Mouse (Mus musculus) heart, postnatal 14 days (tissue): ENCODE results near the gene Slc1a7. TPM values are rescaled to one million over a fixed set of nuclear protein-coding genes. Genes with fewer than 3 reads are reported as not detected.

ENCODE experiments used
- DNase-seq, 2 experiments: peaks; one replicate each; pipeline ENCODE4 v3.0.0; 2021 to 2022
- intact Hi-C: fragments of 180-260 bp; cut with DNase I; formaldehyde crosslinking; loops from one replicate; pipeline ENCODE4 v1.15.1; 2025
- total RNA-seq, 2 experiments: library from RNA; stranded (reverse); gene quantifications; 2 replicates each; pipeline ENCODE4 v1.2.3; 2021

Gene Slc1a7
- total RNA-seq, 2 experiments from 2014 or later = 0.07 to 0.14 TPM

- DNase-seq = peak; percentile 29 to 58
- intact Hi-C loops = no loop called here
Observed at GRCm38 (mm10) chr4:107999380-107999779, 31.2 kb downstream of the Slc1a7 start.

DNA sequence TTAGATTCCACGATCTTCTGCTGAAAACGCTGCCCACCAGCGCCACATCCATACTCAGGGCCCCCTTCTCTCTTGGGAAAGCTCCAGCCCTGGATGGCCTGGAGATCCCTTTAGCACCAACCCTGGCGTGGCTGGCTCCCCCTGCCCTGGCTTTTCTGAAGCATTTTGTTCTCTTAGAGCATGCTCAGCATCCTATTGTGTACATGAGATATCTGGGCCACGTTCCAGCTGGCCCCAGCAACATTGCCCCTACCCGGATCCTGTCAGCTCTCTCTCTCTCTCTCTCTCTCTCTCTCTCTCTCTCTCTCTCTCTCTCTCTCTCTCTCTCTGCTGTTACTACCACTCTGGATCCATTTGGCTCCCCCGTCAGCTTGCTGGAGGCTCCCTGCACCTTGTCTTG is 37.2 kb downstream of the Slc1a7 start:
- intact Hi-C loops = no loop called here
- no peak for DNase-seq

DNA sequence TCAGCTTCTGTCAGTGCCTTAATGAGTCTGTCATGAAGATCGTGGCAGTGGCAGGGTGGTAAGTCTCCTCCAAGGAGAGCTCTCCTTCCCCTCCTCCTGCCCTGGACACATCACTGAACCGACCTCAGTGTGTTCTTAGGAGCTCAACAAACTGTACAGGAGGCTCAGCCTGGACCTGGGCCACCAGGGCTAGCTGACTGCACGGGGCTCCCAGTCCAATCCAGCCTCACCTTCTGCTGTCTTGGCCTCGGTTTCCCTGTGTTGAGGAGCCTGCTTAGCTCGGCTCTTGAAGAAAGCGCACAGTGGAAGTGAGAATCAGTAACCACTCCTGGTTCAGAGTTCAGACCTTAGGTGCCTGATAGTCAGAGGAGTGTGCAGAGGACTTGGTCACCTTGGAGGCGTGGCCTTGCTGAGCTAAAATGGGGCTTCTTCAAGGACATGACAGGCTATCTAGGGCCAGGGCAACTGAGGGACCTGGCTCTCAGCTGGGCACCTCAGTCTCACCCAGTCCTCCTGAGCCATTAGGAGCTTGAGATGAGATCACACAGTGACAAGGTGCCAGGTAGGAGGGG is 39.5 kb downstream of the Slc1a7 start:
- intact Hi-C loops = no loop called here
- no peak for DNase-seq

DNA sequence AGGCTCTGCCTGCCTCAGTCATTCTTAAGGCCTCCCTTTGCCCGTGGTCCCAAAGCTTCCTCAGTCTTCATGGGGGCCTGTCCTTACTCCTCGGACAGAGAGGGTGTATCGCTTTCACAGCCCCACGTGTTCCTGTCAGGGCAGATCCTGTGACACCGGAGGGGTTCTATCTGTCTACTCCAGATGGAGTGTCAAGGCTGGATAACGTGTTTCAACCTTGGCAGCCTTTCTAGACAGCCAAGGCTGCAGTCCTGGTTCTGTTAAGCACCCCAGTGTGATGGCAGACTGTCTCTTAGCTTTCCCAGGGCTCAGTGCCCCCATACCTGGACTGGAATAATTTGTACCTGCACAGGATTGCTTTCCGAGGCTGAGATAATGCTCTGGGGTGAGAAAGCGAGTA is 40.4 kb downstream of the Slc1a7 start:
- intact Hi-C loops = no loop called here
- no peak for DNase-seq

- intact Hi-C loops = no loop called here
- DNase-seq = no peak
Observed at GRCm38 (mm10) chr4:108014466-108014865, 46.3 kb downstream of the Slc1a7 start.

DNA sequence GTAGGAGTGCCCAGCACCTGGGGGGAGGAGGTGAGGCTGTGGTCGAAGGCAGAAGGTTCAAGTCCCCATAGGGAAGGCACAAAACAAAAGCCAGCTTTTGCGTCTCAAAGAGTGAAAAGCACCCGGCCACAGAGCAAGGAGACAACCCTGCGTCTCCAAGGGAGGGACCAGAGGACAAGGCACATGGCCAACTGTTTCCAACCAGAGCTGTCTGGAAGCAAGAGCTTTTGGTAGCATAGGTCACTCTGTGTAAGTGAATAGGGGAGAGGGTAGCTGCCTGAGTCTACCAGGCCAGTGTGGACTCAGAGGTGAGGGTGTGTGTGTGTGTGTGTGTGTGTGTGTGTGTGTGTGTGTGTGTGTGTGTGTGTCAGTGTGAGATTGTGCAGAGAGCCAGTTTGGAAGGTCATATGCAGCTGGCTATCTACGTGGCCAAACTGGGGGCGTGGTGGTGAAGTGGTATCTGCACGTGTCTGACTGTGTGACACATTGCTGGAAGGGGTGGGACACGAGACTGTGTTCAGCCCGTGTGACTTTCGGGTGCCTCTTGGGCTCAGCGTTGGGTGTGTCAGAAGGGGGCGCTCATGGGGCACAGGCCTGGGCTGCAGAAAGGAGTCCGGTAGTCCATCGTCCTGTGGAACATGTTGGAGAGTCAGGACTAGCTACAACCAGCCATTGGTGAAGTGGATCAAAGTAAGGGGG is 47.1 kb downstream of the Slc1a7 start:
- intact Hi-C loops = no loop called here
- peak; percentile 70 to 80 for DNase-seq

DNA sequence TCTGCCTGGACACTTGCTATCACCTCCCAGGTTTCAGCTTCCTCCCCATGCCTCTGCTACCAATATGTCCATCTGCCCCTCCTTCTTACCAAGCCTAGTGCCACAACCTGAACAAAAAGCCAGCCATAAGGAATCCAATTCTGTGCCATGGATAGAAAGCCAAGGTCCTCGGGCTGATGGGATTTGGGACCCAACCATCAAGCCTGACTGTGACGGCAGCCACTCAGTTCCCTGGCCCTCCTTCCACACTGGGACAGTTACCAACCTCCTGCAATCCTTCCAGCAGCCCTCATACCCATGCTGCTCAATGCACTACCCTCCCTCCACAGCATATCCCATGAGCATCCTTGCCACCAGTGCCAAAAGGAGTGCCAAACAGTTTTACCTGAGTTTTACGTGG is 48.2 kb downstream of the Slc1a7 start:
- peak; percentile 50 to 66 for DNase-seq
- intact Hi-C loops = no loop called here

DNA sequence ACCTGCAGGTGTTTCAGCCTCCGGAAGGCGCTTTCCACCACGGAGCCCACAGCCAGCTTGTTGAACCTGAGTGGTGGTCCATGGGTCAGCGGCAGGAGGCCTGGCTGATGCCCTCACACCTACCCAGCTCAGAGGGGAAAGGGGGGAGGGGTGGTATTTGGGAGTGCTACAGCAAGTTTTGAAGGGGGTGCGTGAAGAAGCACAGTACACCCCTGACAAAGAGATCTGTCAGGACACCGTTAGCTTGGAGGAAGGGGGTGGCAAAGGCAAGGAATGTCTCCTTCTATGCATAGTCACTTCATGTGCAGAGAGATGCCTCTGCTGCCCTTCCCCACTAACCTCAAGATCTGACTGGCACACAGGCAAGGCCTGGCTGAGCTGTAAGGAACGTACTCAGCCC is 49.7 kb downstream of the Slc1a7 start:
- no peak for DNase-seq
- intact Hi-C loops = loop anchor here (2.0 kb wide), 1 partner anchor 53 kb away; no protein-coding TSS in a partner anchor

GRCm38 (mm10) chr4:108018241-108018923 is 50.2 kb downstream of the Slc1a7 start:
- DNase-seq = no peak
- intact Hi-C loops = loop anchor here (2.0 kb wide), 1 partner anchor 54 kb away; no protein-coding TSS in a partner anchor

GRCm38 (mm10) chr4:108018961-108019921 is 51.1 kb downstream of the Slc1a7 start:
- intact Hi-C loops = loop anchor here (2.0 kb wide), 1 partner anchor 54 kb away; no protein-coding TSS in a partner anchor
- DNase-seq = peak in 1 of 2 experiments; percentile 42

GRCm38 (mm10) chr4:108020178-108020577 is 52.0 kb downstream of the Slc1a7 start:
- DNase-seq = no peak
- intact Hi-C loops = no loop called here

GRCm38 (mm10) chr4:108023186-108023585 is 55.1 kb downstream of the Slc1a7 start:
- intact Hi-C loops = no loop called here
- DNase-seq = no peak

DNA sequence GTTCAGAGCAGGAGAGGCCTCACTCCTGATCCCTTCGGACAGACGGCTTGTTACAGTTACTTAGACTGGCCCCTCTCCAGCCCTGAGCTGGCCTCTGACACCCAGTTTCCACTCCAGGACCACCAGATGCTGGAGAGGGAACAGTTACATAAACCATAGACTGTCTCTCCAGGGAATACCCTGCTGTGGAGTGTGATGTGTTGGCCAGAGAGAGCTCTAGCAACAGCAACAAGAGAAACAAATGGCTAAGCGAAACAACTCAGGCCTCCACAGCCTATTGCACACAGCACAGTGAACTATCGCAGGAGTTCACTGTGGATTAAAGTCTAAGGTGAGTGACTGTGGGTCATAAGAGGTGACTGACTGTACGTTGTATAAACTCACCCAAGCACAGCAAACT is 56.5 kb downstream of the Slc1a7 start:
- intact Hi-C loops = no loop called here
- DNase-seq = peak; percentile 68 to 76

DNA sequence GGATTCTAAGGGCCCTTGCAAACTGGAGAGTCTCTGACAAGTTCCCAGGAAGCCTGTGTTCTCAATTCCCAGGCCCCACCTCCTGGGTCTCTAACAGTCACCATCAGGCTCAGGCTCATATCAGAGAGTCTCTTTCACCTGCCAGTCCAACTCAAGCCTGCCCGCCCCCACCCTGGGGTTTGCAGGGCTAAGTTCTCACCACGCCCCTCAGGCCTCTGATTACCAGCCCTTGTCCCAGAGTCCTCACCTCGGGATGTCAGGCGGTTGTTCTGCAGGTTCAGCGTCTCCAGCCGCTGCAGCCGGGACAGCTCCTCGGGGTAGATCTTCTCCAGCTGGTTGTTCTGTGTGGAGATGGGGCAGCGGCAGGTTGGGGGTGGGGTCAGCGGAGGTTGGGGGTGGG is 57.1 kb downstream of the Slc1a7 start:
- intact Hi-C loops = no loop called here
- DNase-seq = peak in 1 of 2 experiments; percentile 18

DNA sequence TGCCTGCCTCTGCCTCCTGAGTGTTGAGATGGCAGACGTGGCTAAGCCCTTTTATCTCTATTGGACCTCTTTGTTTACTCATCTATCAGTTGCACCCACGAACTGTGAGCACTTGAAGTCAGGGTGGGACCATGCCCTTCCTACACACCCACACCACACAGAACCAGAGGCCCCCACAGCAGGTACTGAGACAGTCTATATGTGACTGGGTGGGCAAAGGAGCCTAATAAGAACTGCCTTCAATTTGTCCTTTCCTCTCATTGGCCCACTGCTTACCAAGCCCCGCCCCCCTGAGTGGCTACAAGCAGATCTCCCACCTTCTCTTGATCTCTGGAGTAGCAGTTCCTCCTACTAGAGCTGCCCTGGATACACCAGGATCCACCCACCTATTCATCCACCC is 58.1 kb downstream of the Slc1a7 start:
- intact Hi-C loops = no loop called here
- no peak for DNase-seq

DNA sequence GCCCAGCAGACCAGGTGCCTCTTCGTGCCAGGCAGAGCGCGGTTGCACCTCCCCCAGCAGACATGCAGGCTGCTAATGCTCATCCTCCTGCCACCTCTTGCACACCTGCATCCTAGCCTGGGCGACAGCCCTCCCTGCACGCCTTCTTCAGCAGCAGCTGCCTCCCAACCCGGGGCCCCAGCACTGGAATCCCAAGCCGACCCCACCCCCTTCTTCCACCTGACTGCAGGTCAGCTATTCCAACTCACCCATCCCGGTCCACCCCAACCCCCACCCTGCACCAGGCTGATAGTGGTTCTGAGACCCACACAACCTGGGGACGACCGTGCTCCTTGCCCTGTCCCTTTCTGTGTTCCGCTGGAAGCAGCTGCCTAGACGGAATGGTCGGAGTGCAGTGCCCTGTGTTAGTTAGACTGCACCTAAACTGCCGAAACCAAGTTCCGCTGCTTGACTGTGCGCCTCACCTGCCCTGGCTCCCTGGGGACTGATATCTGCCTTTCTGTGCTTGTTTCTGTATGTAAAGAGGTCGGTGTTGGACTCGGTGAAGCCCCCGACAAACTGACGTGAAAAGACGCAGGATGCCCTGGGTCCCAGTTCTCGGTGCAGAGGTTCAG is 62.9 kb downstream of the Slc1a7 start:
- DNase-seq = no peak
- intact Hi-C loops = loop anchor here (5.0 kb wide), 1 partner anchor 79 kb away; no protein-coding TSS in a partner anchor

DNA sequence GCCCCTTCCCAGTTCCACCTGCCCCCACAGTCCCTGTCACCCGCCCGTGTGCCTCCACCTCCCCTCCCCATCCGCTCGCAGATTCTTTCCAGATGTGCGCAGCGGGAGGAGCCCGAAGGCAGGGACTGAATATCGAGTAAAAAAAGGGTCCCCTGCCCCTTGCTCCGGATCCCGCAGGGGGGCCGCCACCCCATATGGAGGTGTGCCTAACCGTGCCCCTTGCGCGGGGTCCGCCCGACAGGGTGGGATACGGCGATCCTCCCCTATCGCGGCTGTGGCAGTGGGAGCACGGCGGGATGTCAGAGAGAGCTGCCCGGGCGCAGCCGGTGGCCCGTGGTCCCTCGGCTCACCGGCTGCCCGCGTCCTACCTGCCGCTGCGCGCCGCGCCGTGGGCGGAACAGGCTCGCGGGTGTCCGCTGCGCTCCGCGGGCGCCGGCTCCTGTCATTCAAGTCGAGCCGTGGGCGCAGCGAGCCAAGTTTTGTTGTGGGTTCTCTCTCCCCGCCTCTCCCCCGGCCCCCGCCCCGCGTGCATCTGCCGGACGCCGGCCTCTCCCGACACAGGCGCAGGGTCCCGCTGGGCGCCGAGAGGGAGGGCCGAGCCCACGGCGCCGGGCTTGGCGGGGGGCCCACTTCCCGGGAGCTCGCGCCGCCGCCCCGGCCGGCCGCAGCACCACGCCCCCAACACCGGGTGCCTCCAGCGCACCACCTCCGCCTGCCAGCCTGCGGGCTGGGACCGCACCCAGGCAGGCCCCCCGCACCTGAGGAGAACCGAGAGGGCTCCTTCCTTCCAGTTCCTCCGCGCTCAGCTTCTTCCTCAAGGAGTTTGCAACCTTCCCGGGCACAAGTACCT is 63.6 kb downstream of the Slc1a7 start:
- intact Hi-C loops = loop anchor here (5.0 kb wide), 1 partner anchor 79 kb away; no protein-coding TSS in a partner anchor
- peak; percentile 70 to 72 for DNase-seq

DNA sequence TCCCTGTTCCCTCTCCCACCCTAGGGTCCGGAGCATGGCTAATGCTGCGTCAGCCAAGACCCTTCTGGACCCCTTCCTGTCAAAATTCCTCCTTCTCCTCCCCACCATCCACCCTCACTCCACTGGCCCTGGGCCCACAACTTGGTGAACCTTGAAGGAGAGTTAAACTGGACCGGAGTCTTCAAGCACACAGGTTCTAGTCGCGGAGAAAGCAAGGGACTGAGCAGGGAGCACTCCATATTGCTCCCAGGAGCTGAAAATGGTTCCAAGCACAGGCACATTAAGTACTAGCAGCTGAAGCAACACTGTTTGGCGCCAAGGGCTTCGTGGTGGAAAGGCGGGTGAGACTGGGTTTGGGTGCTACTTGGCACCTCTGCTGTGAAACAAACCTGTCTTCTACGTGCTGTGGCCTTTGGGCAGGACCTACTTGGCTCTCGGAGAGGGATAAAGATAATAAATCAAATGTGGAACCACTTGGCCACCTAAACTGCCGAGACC is 64.3 kb downstream of the Slc1a7 start:
- peak in 1 of 2 experiments; percentile 15 for DNase-seq
- intact Hi-C loops = loop anchor here (5.0 kb wide), 1 partner anchor 80 kb away; no protein-coding TSS in a partner anchor
